Mouse (Mus musculus): ENCODE measurements around the gene Mpped1.

The Mpped1 gene

DNA sequence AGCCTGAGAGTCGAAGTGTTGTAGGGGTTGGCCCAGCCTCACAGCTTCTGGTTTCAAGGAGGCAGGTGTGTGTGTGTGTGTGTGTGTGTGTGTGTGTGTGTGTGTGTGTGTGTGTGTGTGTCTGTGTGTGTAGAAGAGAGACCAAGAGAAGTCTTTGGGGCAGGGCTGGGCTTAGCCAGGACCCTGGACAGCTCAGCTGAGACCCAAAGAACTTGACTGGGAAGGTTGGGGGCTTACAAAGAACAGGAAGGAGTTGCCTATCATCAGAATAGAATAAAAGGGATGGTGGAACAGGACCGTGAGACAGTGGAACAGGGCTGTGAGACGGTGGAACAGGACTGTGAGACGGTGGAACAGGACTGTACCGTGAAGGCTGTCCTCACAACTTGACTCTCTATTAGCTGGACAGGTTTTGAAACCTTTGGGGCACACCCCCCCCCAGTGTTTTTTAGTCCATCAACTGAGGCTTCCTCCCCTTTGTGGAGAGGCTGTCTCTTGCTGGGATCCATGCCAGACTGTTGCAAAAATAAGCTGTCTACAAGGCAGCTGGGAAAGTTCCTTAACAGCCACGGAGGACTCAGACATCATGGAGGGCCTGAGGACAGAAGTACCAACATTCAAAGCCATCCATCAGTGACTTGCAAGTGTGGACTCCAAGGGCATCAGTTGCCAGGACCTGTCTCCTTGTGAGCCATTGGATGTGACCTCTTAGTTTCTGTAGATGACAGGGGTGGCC is 2.8 kb upstream of the Mpped1 start:
- H3K27me3 ChIP-seq (ENCODE audit: control insufficient read depth, insufficient read depth, low read length, poor library complexity, severe bottlenecking): no peaks in the 10 kb centered on the region
- no peak for DNase-seq (ENCODE audit: low read depth, low spot score)
- no peaks in the 10 kb centered on the region for H3K36me3 ChIP-seq (ENCODE audit: control insufficient read depth, insufficient read depth, low read length, poor library complexity, severe bottlenecking)

DNA sequence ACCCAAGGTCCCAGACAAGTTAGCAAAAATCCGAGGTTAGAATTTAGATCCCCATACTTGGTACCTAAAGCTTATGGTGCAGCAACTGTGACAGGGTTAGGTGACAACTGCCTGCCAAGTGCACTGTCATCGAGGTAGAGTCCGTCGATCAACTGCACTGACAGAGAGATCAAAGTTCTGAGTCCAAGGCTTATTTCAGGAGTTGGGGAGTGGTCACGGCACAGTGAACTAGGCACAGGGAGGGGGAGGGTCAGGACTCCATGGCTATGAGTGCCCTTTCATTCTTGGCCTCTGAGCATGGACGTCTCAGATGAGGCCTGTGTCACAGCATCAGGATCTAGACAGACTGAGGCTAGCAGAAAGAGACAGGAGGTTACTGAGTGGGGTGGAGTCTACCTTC is 1.8 kb upstream of the Mpped1 start:
- no peaks in the 10 kb centered on the region for H3K36me3 ChIP-seq (ENCODE audit: control insufficient read depth, insufficient read depth, low read length, poor library complexity, severe bottlenecking)
- DNase-seq (ENCODE audit: low read depth, low spot score): no peak

DNA sequence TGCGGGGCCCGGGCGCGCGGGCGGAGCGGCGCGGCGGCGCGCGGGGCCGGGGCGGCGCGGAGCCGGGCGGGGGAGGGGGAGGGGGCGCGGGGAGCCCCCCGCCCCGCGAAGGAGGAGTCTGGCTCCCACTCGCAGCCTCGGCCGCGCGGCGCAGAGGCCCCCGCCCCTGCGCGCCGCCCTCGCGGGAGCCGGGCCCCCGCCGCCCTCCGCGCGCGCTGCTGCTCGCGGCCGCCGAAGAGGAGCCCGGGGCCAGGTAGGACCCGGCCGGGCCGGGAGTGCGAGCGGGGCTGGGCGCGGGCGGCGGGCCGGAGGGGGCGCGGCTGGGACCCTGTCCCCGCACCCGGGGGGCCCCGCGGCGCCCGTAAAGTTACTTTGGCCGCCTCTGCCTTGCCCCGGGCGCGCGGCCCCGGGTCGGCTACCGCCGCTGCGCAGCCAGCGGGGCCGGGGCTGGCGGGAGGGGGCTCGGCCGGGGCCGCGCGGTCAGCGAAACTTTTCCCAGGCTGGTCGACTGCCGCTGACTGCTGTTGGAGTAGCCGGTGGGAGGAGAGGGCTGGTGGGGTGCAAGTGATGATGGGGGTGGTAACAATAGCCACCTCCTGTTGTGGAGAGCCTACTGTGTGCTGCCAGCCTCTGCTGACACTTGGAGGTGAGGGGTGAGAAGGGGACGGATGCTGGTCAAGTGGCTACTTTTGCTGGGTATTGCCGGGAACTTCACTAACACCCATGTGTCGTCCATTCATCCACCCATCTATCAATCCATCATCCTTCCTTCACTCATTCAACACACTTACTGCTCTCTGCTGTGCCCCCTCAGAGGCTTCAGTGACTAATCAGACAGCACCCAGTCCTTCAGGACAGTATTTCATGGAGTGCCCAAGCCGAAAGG is 831 bp downstream of the Mpped1 start:
- H3K36me3 ChIP-seq (ENCODE audit: control insufficient read depth, insufficient read depth, low read length, poor library complexity, severe bottlenecking): no peaks in the 10 kb centered on the region
- H3K27me3 ChIP-seq (ENCODE audit: control insufficient read depth, insufficient read depth, low read length, poor library complexity, severe bottlenecking): no peaks in the 10 kb centered on the region

More for the DNA sequence above, 1.8 kb upstream of the Mpped1 start:
- no peaks in the 10 kb centered on the region for H3K27me3 ChIP-seq (ENCODE audit: control insufficient read depth, insufficient read depth, low read length, poor library complexity, severe bottlenecking)

DNA sequence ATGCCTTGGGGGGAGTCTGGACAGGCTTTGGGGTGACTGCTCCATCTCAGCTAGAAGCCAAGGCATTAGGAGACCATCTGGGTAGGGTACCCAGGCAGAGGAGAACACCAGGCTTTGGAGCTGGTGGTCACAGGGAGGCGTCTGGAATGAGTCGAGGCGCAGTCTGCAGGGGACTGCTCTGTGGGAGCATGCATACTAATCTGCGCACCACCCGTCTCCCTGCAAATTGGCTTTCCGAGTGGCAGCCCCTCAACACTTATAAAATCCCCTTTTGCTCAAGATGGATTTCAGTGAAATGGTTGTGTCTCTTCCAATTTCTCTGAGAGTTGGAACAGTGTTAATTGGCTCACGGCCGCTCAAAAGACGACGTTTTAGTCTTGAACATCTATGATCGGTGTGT is 2.0 kb downstream of the Mpped1 start:
- no peaks in the 10 kb centered on the region for H3K36me3 ChIP-seq (ENCODE audit: control insufficient read depth, insufficient read depth, low read length, poor library complexity, severe bottlenecking)
- H3K27me3 ChIP-seq (ENCODE audit: control insufficient read depth, insufficient read depth, low read length, poor library complexity, severe bottlenecking): no peaks in the 10 kb centered on the region
- DNase-seq (ENCODE audit: low read depth, low spot score): no peak

More for the DNA sequence above, 831 bp downstream of the Mpped1 start:
- no peak for DNase-seq (ENCODE audit: low read depth, low spot score)

DNA sequence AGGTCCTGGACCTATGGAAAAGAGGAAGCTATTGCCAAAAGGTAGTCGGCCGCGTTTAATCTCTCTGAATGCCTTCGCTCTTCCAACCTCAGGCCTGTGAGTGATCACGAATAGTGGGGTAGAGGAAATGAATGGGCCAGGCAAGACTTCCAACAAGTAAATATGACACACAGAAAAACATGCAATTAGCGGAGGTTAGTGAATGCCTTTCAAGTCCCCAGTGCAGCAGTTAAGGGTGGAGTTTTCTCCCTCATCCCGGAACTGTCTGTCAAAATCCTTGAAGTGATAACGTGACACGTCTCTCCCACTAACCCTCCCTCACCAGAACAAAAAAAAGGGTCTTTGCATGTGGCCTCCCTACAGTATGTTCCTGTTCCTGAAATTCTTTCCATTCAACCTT is 3.0 kb downstream of the Mpped1 start:
- no peak for DNase-seq (ENCODE audit: low read depth, low spot score)
- H3K27me3 ChIP-seq (ENCODE audit: control insufficient read depth, insufficient read depth, low read length, poor library complexity, severe bottlenecking): no peaks in the 10 kb centered on the region
- no peaks in the 10 kb centered on the region for H3K36me3 ChIP-seq (ENCODE audit: control insufficient read depth, insufficient read depth, low read length, poor library complexity, severe bottlenecking)

DNA sequence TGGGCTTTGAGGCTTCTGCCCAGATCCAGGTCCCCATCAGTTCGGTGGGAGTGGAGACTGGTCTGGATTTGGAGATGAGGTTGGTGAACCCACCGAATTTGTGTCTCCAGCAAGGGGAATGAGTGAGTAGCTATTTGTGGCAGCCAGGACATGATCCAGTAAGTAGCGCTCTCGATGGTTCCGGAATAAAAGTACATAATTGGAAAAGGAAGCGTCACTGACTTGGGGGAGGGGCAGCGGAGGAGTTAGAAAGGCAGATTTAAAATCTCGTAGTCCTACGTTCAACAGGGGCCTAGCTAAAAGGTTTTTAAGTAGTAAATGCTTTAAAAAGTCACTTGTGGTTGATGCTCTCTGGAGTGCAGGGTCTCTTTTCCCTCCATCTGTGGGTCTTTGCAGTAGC is 5.5 kb downstream of the Mpped1 start:
- Histone ChIP-seq H3K27me3 (ENCODE audit: control insufficient read depth, insufficient read depth, low read length, poor library complexity, severe bottlenecking) (no peaks in the 10 kb centered on the region), H3K36me3 (ENCODE audit: control insufficient read depth, insufficient read depth, low read length, poor library complexity, severe bottlenecking) (no peaks in the 10 kb centered on the region)
- no peak for DNase-seq (ENCODE audit: low read depth, low spot score)

DNA sequence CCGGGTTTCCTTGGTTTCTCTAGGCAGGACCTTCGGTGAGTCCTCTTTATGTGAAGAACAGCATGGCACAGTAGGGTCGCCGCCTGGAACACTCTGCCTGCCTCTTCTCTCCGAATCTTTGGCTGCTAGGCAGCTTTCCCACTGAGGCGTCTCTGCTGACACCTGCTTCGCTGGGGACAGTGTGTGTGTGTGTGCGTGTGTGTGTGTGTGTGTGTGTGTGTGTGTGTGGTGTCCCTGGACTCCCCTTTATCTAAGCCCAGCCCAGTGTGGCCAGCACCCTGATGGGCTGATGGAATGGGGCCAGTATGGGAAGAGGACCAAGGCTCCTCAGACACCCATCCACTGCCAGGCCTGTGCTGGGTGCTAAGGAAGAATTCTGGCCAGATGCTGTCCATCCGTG is 9.8 kb downstream of the Mpped1 start:
- no peak for DNase-seq (ENCODE audit: low read depth, low spot score)
- no peaks in the 10 kb centered on the region for H3K27me3 ChIP-seq (ENCODE audit: control insufficient read depth, insufficient read depth, low read length, poor library complexity, severe bottlenecking)

DNA sequence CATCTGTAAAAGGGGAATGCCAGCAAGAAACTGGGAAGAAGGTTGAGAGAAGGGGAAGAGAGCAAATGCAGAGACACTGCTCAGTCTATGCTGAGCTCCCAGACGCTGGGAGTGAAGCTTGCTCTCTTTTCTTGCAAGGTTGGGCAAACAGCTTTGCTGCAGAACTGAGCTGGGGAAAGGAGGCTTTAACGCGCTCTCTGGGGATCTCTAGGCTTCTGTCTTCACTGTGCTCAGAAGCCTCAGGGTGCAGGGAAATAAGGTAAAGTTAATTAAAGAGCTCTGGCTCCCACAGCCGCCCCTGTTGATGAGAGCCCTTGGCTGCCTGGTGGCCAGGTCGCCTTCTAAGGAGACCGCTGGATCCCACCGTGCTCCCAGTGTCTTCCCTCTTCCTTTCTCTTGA is 17.7 kb downstream of the Mpped1 start:
- no peaks in the 10 kb centered on the region for H3K27me3 ChIP-seq (ENCODE audit: control insufficient read depth, insufficient read depth, low read length, poor library complexity, severe bottlenecking)
- no peak for DNase-seq (ENCODE audit: low read depth, low spot score)
- H3K36me3 ChIP-seq (ENCODE audit: control insufficient read depth, insufficient read depth, low read length, poor library complexity, severe bottlenecking): no peaks in the 10 kb centered on the region

More for the DNA sequence above, 9.8 kb downstream of the Mpped1 start:
- H3K36me3 ChIP-seq (ENCODE audit: control insufficient read depth, insufficient read depth, low read length, poor library complexity, severe bottlenecking): no peaks in the 10 kb centered on the region

DNA sequence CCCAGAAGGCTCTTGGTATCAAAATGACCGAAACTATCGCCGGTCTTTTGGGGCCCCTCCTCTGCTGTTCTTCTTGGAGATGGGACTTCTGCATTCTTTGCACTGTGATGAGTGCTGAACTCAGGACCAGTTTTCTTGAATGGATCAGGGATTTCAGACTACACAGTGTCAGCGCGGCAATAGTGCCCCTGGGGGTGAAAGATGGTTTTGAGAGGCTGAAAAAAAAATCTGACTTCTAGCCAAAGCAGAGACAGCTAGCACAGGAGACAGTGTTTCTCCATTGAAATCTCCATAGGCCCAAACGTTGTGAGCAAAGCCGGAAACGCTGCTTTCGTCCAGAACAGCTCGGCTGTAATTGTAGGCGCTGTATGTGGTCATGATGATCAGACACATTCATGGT is 19.7 kb downstream of the Mpped1 start:
- no peak for DNase-seq (ENCODE audit: low read depth, low spot score)
- no peaks in the 10 kb centered on the region for H3K36me3 ChIP-seq (ENCODE audit: control insufficient read depth, insufficient read depth, low read length, poor library complexity, severe bottlenecking)
- no peaks in the 10 kb centered on the region for H3K27me3 ChIP-seq (ENCODE audit: control insufficient read depth, insufficient read depth, low read length, poor library complexity, severe bottlenecking)

DNA sequence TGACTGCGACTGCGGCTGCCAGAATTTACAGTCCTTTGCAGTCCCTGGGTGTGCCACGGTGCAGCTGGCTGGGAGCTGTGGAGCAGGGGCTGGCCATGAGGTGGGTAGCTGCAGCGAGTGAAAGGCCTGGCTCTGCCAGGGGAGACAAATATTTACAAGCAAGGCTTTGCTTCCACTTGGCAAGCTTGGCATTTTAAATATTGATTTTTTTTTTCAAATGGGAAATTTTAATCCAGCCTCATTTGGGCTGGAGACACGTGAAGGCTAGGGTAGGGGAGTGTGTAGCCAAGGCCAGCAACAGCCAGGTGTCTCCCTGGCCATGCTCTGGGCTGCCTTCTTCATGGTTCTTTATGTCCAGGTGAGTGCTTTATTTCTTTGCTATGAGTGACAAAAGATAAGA is 21.7 kb downstream of the Mpped1 start:
- Histone ChIP-seq H3K27me3 (ENCODE audit: control insufficient read depth, insufficient read depth, low read length, poor library complexity, severe bottlenecking) (no peaks in the 10 kb centered on the region), H3K36me3 (ENCODE audit: control insufficient read depth, insufficient read depth, low read length, poor library complexity, severe bottlenecking) (no peaks in the 10 kb centered on the region)
- no peak for DNase-seq (ENCODE audit: low read depth, low spot score)

DNA sequence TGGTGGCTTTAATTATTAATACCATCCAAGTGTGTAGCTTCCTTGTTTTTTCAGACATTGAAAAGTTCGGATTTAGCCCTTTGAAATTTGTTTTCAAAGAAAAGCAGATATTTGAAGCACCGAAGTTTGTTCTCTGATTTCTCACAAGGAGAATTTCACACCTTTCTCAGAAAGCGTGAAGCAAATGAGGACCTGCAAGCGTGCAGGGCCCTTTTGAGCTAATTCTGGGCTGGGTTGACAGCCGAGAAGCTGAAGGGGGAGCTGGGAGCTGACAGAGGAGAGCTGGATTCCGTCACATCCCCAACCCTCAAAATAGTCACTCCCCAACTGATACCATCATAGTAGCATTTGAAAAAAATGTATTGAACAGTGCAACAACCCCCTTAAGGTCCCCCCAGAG is 34.8 kb downstream of the Mpped1 start:
- no peak for DNase-seq (ENCODE audit: low read depth, low spot score)
- Histone ChIP-seq H3K27me3 (ENCODE audit: control insufficient read depth, insufficient read depth, low read length, poor library complexity, severe bottlenecking) (no peaks in the 10 kb centered on the region), H3K36me3 (ENCODE audit: control insufficient read depth, insufficient read depth, low read length, poor library complexity, severe bottlenecking) (no peaks in the 10 kb centered on the region; the same call in 1 of the 2 replicates)

DNA sequence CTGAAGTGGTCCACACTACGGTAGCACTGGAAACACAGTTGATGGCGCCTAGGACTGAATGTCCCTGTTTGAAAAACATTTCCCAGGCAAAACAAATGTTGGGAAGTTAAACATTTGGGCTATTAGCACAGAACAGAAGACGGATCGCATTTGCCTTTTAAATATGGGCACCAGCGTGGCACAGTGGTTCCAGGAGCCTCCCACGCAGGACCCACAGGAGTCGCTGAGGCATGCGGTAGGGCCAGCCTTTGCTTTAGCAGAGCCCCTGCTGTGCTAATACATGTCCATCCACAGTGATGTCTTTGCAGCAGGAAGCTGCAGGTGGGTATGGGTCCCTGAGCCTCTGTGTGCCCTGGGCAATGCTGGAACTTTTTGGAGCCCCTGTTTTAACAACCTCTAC is 48.7 kb downstream of the Mpped1 start:
- no peak for DNase-seq (ENCODE audit: low read depth, low spot score)
- Histone ChIP-seq H3K27me3 (ENCODE audit: control insufficient read depth, insufficient read depth, low read length, poor library complexity, severe bottlenecking) (no peaks in the 10 kb centered on the region), H3K36me3 (ENCODE audit: control insufficient read depth, insufficient read depth, low read length, poor library complexity, severe bottlenecking) (no peaks in the 10 kb centered on the region)

DNA sequence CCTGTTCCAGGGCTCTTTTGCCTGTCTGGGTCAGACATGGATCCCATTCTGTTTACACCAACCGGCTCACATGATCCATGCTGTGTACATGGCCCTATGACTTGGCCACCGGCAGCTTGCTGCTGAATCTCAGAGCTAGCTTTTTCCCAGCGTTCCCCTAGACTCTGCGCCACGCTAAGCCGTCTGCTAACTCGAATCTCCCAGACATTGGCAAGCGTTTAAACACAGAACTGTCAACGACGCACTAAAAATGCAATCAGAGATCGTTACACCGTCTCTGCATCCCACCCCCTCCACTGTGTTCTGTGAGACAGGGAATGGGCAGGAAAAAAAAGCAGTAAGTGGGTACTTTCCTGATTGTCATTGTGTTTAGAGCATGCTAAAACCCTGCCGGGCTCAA is 50.0 kb downstream of the Mpped1 start:
- Histone ChIP-seq H3K27me3 (ENCODE audit: control insufficient read depth, insufficient read depth, low read length, poor library complexity, severe bottlenecking) (no peaks in the 10 kb centered on the region), H3K36me3 (ENCODE audit: control insufficient read depth, insufficient read depth, low read length, poor library complexity, severe bottlenecking) (no peaks in the 10 kb centered on the region)
- DNase-seq (ENCODE audit: low read depth, low spot score): no peak

DNA sequence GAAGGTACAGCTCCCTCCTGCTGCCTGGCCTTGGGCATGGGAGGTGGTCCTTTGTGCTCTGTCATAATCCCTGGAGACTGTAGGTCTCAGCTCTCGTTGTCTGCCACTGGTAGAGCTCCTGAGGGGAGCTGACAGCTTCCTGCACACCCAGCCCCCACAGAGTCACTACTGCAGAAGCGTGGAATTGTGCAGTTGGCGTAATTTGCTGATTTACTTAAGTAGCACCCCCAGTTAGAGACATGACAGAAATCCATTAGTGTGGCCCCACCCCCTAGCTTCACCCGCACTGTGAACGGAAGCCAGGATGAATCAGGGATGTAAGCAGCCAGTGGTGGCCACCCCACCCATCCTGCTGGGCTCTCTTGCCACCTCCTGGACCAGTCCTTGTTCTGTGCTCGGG is 53.0 kb downstream of the Mpped1 start:
- DNase-seq (ENCODE audit: low read depth, low spot score): no peak
- no peaks in the 10 kb centered on the region for H3K36me3 ChIP-seq (ENCODE audit: control insufficient read depth, insufficient read depth, low read length, poor library complexity, severe bottlenecking)

DNA sequence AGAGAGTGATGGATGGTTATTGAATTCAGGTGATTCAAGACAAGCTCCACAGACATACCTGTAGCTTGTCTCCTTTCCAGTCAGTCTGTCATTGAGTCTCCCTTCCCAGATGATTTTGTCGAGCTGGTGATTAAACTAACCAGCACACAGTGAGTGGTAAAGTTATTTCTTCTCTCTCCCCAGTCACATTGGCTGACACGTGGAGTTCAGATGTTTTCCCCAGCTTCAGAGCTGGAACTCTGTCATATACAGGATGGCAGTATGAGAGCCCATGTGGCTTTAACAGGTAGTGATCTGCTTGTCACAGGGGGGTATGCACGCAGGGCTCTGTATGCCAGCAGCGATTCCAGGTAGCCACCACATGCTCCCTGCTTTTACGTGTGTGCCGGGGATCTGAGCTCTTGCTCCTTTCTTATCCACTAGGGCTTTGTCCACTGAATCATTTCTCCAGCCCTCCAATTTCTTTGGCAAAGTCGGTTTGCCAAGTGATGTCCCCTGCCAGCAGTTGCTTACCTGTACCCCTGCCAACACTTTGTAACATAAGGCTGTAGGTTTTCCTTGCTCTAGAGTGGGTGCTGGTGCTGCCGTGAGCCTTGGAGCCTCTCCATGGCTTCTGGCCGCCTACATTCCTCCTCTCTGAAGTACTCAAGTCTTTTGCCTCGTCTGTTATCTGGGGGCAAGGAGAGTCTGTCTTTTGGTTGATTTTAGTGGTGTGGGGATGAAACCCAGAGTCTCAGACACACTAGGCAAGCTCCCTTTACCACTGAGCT is 61.9 kb downstream of the Mpped1 start:
- DNase-seq (ENCODE audit: low read depth, low spot score): no peak
- no peaks in the 10 kb centered on the region for H3K27me3 ChIP-seq (ENCODE audit: control insufficient read depth, insufficient read depth, low read length, poor library complexity, severe bottlenecking)
- H3K36me3 ChIP-seq (ENCODE audit: control insufficient read depth, insufficient read depth, low read length, poor library complexity, severe bottlenecking): no peaks in the 10 kb centered on the region

More for the DNA sequence above, 53.0 kb downstream of the Mpped1 start:
- no peaks in the 10 kb centered on the region for H3K27me3 ChIP-seq (ENCODE audit: control insufficient read depth, insufficient read depth, low read length, poor library complexity, severe bottlenecking)
